Mouse (Mus musculus) cerebellum, adult 8-10 months (tissue): ENCODE results near the gene Csf2.
A peak's percentile ranks its signal among the peaks of the same experiment; 100 is the strongest.
"Not testable (repeated sequence)": the region's sequence is repeated elsewhere in the genome, so short reads cannot be mapped to it uniquely, and the experiment has no call there.

Source experiments
- DNase-seq: peaks from one replicate; pipeline ENCODE4 v3.0.0; 2022

The Csf2 gene

DNA sequence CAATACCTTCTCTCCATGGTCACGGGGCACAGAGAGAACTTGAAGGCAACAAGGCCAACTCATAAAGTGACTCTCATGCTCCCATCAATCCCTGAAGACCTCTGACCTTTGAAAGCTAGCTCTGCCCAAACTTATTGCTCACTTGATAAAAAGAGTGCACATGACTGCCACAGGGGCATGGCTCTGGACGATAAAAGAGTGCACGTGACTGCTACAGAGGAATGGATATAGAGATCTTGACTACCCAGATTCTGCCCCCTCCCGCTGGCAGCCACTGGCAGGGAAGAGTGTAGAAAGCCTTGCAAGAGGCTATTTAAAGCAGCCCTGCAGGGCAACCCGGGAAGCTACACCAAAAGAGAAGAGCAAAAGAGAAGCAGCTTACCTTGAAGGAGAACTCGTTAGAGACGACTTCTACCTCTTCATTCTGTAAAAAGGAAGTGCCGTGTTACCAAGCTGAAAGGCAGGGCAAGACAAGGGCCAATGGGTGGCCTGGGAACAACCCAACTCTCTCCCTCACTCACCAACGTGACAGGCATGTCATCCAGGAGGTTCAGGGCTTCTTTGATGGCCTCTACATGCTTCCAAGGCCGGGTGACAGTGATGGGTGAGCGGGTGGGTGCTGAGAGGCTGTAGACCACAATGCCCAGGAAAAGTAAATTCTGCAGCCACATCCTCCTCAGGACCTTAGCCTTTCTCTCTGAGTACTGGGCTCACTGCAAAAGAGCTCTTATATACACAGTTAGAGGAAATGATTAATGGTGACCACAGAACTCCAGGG lies at the start of gene Csf2:
TSS of gene Csf2 (minus strand) at position 728 of the 778 bp plus-strand sequence.
- no peak for DNase-seq

- no peak for DNase-seq
These were observed 49.3 kb upstream of the Csf2 start for GRCm38 (mm10) chr11:54298777-54299176.

DNA sequence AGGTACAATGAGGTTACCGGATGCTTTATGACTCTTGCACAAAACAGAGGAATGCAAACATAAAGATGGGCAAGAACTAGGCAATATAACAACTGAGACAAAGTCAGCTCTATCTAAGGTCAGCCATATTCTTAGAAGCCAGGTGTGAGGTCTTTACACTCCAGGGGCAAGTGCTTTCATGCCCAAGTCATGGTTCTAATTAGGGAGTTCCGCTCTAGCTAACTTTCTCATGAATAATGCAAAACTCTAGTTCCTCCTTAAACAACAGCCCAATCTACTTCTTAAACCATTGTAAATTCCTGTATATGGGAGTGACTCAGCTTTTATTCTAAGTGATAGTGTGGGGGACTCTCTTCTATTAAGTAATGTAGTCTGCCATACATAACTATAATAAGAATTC lies 48.0 kb upstream of the Csf2 start:
- DNase-seq: not testable (repeated sequence)

DNA sequence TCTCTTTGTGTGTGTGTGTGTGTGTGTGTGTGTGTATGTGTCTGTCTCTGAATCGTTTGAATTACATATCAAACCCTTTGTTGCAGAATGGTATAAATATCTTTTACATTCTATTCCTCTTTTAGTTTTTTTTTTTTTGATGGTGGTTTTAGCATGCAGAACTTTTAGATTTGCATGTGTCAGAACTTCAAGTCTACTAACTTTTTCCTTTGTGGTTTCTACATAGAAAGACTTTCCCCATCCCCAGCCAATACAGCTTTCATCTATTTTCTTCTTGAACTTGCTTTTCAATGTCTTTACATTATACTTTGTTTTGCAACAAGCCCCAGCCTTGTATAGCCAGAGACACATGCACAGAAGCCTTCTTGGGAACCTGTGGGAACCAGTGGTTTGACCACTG lies 47.3 kb upstream of the Csf2 start:
- DNase-seq: no peak

GRCm38 (mm10) chr11:54295971-54296370 lies 46.5 kb upstream of the Csf2 start:
- DNase-seq: no peak

DNA sequence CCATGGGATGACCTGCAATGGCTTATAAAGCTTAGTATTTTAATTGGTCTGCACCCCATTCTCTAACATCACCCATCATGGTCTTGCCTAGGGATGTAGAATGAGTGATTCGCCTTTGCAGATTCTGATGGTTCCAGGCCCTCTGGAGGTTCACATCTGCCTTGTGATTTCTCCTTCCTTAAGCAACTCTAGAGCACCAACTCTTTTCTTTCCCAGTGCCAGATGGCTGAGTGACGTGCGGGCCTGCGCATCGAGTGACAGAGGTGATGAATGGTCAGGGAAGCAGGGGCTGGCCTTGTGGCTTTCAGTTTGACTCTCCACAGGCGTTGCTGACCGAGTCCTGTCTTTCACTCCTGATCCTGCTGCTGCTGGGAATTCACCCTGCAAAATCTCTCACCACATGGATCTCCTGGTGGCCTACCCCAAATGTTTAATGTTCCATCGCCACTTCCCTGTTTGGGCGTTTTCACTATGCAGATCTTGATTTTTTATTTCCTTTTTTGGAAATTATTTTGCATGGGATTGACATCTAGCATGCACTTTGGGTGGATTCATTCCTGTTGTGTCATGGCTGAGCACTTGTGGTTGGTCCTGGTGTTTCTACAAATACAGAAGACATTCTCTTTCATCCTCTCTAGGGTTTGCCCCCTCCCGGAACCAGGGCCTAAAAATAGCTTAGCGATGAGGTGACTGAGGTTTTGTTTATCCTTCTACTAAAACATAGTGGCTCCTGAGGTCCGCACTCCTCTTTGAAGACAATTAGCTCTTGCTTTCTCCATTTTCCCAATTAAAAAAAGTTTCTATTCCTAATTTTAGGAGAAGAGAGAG lies 44.7 kb upstream of the Csf2 start:
- no peak for DNase-seq

- DNase-seq: no peak
These were observed 42.7 kb upstream of the Csf2 start for GRCm38 (mm10) chr11:54292163-54292562.

DNA sequence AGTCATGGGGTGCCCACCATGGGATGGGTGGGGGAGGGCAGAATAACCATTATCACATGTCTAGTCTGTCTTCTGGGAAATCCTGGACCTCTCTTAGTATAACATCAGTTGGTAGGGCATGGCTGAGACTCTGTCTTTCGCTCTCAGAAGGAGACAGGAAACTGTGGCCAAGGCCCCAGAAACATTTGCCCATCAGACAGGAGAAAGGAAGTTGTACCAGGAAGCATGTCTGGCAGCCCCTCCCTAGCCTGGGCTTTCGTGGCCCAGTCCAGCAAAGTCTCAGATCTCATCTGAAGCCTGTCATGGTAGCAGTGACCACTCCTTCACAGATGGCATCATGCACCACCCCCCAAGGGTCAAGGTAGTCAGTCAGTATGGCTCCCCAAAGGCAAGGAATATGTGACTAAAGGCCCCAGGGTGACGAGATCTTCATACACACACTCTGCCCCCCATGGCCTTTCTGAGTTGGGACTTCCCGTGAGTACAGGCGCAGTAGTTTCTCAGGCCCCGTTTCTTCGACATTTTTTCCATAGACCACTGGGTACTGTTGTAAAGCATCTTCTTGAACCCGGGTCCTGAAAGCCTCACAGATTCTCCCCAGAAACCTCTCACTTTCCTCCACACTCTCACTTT lies 38.5 kb upstream of the Csf2 start:
- no peak for DNase-seq

GRCm38 (mm10) chr11:54271437-54271949 lies 22.0 kb upstream of the Csf2 start:
- no peak for DNase-seq

DNA sequence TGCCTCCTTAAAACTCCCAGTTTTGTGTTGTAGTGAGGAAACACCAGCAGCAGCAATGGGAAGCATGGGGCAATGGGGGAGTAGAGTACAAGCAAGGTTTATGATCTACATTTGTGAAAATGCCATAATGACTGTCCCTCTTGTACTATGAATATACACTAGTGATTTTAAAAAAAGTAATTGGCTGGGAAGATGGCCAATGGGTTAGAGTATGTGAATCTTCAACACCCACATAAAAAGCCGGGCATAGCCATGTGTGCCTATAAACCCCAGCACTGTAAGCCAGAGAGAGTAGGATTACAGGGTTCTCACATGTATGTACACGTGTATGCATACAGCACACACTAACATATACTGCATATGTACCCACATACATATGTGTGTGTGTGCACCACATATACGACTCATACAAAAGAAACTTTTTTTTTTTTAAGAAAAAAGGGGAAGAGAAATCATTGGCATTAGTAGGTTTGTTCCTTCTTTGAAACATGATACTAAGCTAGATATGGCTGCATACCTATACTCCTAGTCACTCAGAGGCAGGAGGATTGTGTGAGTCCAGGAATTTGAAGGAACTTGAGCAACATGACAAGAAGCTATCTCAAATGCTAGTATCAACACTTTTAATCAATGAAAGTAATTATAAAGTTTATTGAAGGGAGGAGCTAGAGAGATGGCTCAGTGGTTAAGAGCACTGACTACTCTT lies 19.9 kb upstream of the Csf2 start:
- DNase-seq: no peak

- DNase-seq: no peak
These were observed 17.7 kb upstream of the Csf2 start, which contains the start of gene Il3 for GRCm38 (mm10) chr11:54267177-54267576. Gene Il3 (minus strand): TSS chr11:54267277.

- DNase-seq: peak; percentile 72
These were observed 15.1 kb upstream of the Csf2 start for GRCm38 (mm10) chr11:54264542-54264941.

GRCm38 (mm10) chr11:54263405-54264031 lies 14.1 kb upstream of the Csf2 start:
- no peak for DNase-seq

DNA sequence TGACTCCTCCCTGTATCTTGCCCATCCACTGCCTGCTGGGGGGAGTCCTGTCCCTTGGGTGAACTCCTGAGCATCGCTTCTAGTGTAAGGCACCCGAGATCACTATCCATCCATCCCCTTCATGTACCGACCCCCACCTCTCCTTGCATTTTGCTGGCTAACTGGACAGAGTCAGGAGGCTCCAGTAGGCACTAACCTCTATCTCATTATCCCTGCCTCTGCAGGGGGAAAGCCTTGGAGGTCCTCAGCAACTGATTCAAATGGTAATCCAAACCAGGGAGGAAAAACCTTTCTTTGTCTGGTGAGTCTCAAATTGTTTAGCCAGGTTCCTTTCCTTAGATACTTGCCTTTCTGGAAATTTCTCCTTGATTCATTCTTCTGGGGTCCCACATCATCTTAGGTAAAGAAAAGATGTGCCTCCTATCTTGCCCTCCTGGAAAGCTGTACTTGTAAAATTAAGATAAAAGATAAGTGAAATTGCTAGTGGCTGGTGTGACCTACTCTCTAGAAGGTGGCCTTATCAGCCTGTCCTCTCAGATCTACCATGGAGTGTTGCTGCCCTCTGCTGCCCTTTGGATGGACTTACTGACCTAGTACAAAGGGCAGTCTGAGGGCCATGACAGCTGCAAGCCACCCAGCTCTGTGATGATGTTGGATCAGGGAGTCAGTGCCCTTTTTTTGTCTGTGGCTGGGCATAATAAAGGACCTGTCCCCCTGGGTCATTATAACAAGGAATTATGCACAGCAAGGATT lies 7.3 kb upstream of the Csf2 start:
- peak; percentile 81 for DNase-seq

DNA sequence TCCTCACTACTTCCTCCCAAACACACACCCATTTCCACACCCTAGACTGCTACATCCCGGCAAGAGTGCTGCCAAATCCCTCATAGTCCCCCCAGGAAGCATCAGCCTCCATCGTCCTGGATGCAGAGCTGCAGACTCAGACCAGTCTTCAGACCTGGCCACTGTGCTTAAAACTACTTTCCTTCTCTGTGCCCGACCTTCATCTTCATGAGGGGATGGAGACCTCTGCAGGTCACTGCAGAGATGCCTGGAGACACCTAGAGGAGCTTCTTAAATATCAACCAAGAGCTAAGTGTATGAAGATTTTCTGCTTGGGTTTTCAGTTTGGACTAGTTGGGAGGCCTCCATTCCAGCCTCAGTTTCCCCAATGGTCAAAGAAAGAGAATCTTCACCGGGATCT lies 4.6 kb upstream of the Csf2 start:
- no peak for DNase-seq

- no peak for DNase-seq
These were observed 1.1 kb upstream of the Csf2 start for GRCm38 (mm10) chr11:54250575-54250974.

- no peak for DNase-seq
These were observed 281 bp upstream of the Csf2 start for GRCm38 (mm10) chr11:54249748-54250147.

DNA sequence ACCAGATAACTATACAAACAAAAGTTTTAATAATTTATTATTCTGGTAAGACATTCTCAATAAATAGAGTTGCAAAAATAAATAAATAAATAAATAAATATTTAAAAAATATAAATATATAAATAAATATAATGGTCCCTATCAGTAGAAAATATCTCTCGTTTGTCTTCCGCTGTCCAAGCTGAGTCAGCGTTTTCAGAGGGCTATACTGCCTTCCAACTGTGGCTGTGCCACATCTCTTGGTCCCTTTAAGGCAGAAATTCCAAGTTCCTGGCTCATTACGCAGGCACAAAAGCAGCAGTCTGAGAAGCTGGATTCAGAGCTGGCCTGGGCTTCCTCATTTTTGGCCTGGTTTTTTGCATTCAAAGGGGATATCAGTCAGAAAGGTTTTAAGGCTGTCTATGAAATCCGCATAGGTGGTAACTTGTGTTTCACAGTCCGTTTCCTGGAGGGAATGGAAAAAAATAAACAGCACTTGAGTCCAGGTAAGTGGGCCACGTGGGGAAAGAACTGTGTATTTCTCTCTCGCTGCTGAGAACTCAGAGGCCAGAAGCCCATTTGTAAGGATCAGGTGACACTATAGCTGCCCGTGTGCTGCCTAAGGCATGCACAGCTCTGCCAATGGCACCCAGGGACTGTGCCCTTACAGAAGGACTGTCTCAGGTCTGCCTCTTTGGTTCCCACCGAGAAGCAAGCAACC lies 2.1 kb downstream of the Csf2 start:
- no peak for DNase-seq

DNA sequence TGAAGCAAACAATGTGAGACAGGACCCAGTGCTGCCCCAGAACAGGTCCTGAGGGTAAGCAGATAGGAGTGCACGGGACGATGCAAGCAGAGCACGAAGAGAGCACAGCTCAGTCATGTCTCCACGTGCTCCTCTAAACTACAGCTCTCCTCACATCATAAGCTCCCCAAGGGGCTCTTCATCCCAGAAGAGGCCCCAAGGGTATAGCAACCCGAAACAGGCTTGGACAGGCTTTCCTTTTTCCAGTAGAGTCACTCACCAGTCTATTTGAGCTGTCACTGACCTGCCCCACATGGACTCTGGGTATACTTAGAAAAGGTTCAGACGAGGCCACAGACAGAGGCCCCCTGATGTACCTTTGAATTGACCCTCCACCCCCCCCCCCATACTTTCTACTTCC lies 5.0 kb downstream of the Csf2 start:
- no peak for DNase-seq

GRCm38 (mm10) chr11:54242494-54242893 lies 7.0 kb downstream of the Csf2 start:
- no peak for DNase-seq

- DNase-seq: peak; percentile 25
These were observed 12.5 kb downstream of the Csf2 start for GRCm38 (mm10) chr11:54236939-54237338.
